Mouse (Mus musculus) myocyte (in vitro differentiated cells): ENCODE data around the gene Eea1. TPM values are rescaled to one million over a fixed set of nuclear protein-coding genes. Genes with fewer than 3 reads are reported as not detected.
A peak's percentile ranks its signal among the peaks of the same experiment; 100 is the strongest.

Experiments used
- H3K27me3 ChIP-seq: one replicate; pipeline ENCODE4 v1.6.1; 2011; ENCODE audit not compliant: control insufficient read depth, insufficient read depth, insufficient read length
- H3K36me3 ChIP-seq: one replicate; pipeline ENCODE4 v1.6.1; 2011; ENCODE audit not compliant: control insufficient read depth, insufficient read depth
- H3K4me2 ChIP-seq: one replicate; pipeline ENCODE4 v1.6.1; 2011; ENCODE audit warnings: low read depth, control low read depth
- H3K4me3 ChIP-seq: one replicate; pipeline ENCODE4 v1.5.1; 2011; ENCODE audit warnings: mild to moderate bottlenecking, control low read depth, moderate library complexity
- H3K79me2 ChIP-seq: one replicate; pipeline ENCODE4 v1.6.1; 2011; ENCODE audit not compliant: control insufficient read depth, insufficient read depth
- H3ac ChIP-seq: one replicate; pipeline ENCODE4 v1.6.1; 2011; ENCODE audit not compliant: control insufficient read depth, insufficient read length
- CEBPB ChIP-seq: IDR thresholded peaks from 2 replicates; pipeline ENCODE4 v1.6.1; 2011; ENCODE audit warnings: mild to moderate bottlenecking, moderate library complexity; ENCODE audit not compliant: poor library complexity, insufficient read depth, severe bottlenecking
- E2F4 ChIP-seq: IDR thresholded peaks from one replicate; pipeline ENCODE4 v1.6.1; 2011; ENCODE audit warnings: mild to moderate bottlenecking, control low read depth, moderate library complexity; ENCODE audit not compliant: insufficient read depth
- MAX ChIP-seq: IDR thresholded peaks from one replicate; pipeline ENCODE4 v1.6.1; 2011; ENCODE audit warnings: low read depth, mild to moderate bottlenecking, control low read depth
- MYOD1 ChIP-seq, 3 experiments: IDR thresholded peaks; one replicate each; pipeline ENCODE4 v1.6.1; 2011; ENCODE audit warnings: control low read depth in 2 of 3, low read depth in 2 of 3, mild to moderate bottlenecking in 2 of 3, moderate library complexity in 1 of 3; ENCODE audit not compliant: insufficient read length in 2 of 3, control insufficient read depth in 1 of 3
- MYOG ChIP-seq, 3 experiments: IDR thresholded peaks; one replicate each; pipeline ENCODE4 v1.6.1; 2011; ENCODE audit warnings: control low read depth in 2 of 3, low read depth in 2 of 3, mild to moderate bottlenecking in 2 of 3; ENCODE audit not compliant: insufficient read length in 2 of 3, control insufficient read depth in 1 of 3, insufficient read depth in 1 of 3
- POLR2A ChIP-seq: IDR thresholded peaks from one replicate; pipeline ENCODE4 v1.6.1; 2011; ENCODE audit warnings: low read depth, mild to moderate bottlenecking, control low read depth, moderate library complexity; ENCODE audit not compliant: insufficient read length
- POLR2AphosphoS2 ChIP-seq: IDR thresholded peaks from one replicate; pipeline ENCODE4 v1.6.1; 2011; ENCODE audit warnings: low read depth, control low read depth; ENCODE audit not compliant: insufficient read length
- REST ChIP-seq: IDR thresholded peaks from one replicate; pipeline ENCODE4 v1.6.1; 2011; ENCODE audit warnings: mild to moderate bottlenecking, control low read depth, moderate library complexity; ENCODE audit not compliant: insufficient read depth, insufficient read length
- SRF ChIP-seq: IDR thresholded peaks from one replicate; pipeline ENCODE4 v1.6.1; 2011; ENCODE audit warnings: low read depth; ENCODE audit not compliant: control insufficient read depth, insufficient read length
- TCF12 ChIP-seq: IDR thresholded peaks from one replicate; pipeline ENCODE4 v1.6.1; 2011; ENCODE audit warnings: mild to moderate bottlenecking, control low read depth; ENCODE audit not compliant: poor library complexity, insufficient read depth, severe bottlenecking
- TCF3 ChIP-seq: IDR thresholded peaks from one replicate; pipeline ENCODE4 v1.6.1; 2011; ENCODE audit warnings: low read depth, control low read depth; ENCODE audit not compliant: insufficient read length
- USF1 ChIP-seq: IDR thresholded peaks from one replicate; pipeline ENCODE4 v1.6.1; 2011; ENCODE audit warnings: low read depth, mild to moderate bottlenecking, control low read depth, moderate library complexity
- polyA plus RNA-seq: library from polyadenylated mRNA; unstranded; fragments of >200 nt; fragmentation: generic; extraction: Trizol; gene quantifications from one replicate; pipeline ENCODE4 v1.2.1, GENCODE M21; 2012; ENCODE audit warnings: missing spikeins

The Eea1 gene
- polyA plus RNA-seq, 1 experiment = 6.9 TPM

GRCm38 (mm10) chr10:95969694-95970093 lies 29.2 kb downstream of the Eea1 start:
- H3ac ChIP-seq = no peak overlapping the region
- H3K36me3 ChIP-seq = peaks cover 5% of the 10 kb centered on the region
- H3K4me3 ChIP-seq = no peak overlapping the region
- H3K27me3 ChIP-seq = no peaks in the 10 kb centered on the region
- TF ChIP-seq SRF = no peak
- TF ChIP-seq USF1 = no peak
- no peak for TF ChIP-seq TCF3
- TF ChIP-seq MYOG (IDR thresholded peaks at IDR 0.05; ENCODE audit: control insufficient read depth in 1 of 3, insufficient read depth in 1 of 3, insufficient read length in 2 of 3, low read depth in 2 of 3) = no peak
- H3K4me2 ChIP-seq = no peak overlapping the region
- H3K79me2 ChIP-seq = peaks cover 79% of the 10 kb centered on the region

- Histone ChIP-seq H3K79me2 (peaks cover 68% of the 10 kb centered on the region), H3K4me2 (peak overlapping the region; percentile 57), H3K27me3 (no peaks in the 10 kb centered on the region), H3K4me3 (no peak overlapping the region), H3K36me3 (peaks cover 12% of the 10 kb centered on the region), H3ac (no peak overlapping the region)
- TF ChIP-seq MAX = no peak
- no peak for TF ChIP-seq SRF
- TF ChIP-seq POLR2A = no peak
- no peak for TF ChIP-seq MYOD1 (IDR thresholded peaks at IDR 0.05; ENCODE audit: control insufficient read depth in 1 of 3, insufficient read length in 2 of 3, low read depth in 2 of 3)
- no peak for TF ChIP-seq MYOG (IDR thresholded peaks at IDR 0.05; ENCODE audit: control insufficient read depth in 1 of 3, insufficient read depth in 1 of 3, insufficient read length in 2 of 3, low read depth in 2 of 3)
- no peak for TF ChIP-seq TCF12
- no peak for TF ChIP-seq TCF3
- TF ChIP-seq USF1 = no peak
These were observed 30.3 kb downstream of the Eea1 start for GRCm38 (mm10) chr10:95970744-95971212.

GRCm38 (mm10) chr10:95971341-95971740 lies 30.9 kb downstream of the Eea1 start:
- TF ChIP-seq E2F4 = no peak
- no peak for TF ChIP-seq TCF3
- no peak for TF ChIP-seq POLR2A
- no peak for TF ChIP-seq USF1
- no peak for TF ChIP-seq TCF12
- TF ChIP-seq SRF = no peak
- TF ChIP-seq MAX = no peak
- TF ChIP-seq POLR2AphosphoS2 = no peak
- no peak for TF ChIP-seq CEBPB
- no peak for TF ChIP-seq MYOD1 (IDR thresholded peaks at IDR 0.05; ENCODE audit: control insufficient read depth in 1 of 3, insufficient read length in 2 of 3, low read depth in 2 of 3)
- TF ChIP-seq MYOG (IDR thresholded peaks at IDR 0.05; ENCODE audit: control insufficient read depth in 1 of 3, insufficient read depth in 1 of 3, insufficient read length in 2 of 3, low read depth in 2 of 3) = no peak
- TF ChIP-seq REST = no peak
- H3K27me3 ChIP-seq = no peaks in the 10 kb centered on the region
- H3ac ChIP-seq = no peak overlapping the region
- peaks cover 62% of the 10 kb centered on the region for H3K79me2 ChIP-seq
- H3K4me2 ChIP-seq = peak overlapping the region; percentile 57
- H3K36me3 ChIP-seq = peaks cover 17% of the 10 kb centered on the region
- H3K4me3 ChIP-seq = no peak overlapping the region

- no peak overlapping the region for H3ac ChIP-seq
- TF ChIP-seq E2F4 = no peak
- TF ChIP-seq REST = no peak
- TF ChIP-seq TCF12 = no peak
- TF ChIP-seq SRF = no peak
- no peak for TF ChIP-seq MYOG (IDR thresholded peaks at IDR 0.05; ENCODE audit: control insufficient read depth in 1 of 3, insufficient read depth in 1 of 3, insufficient read length in 2 of 3, low read depth in 2 of 3)
- peaks cover 56% of the 10 kb centered on the region for H3K79me2 ChIP-seq
- no peak overlapping the region for H3K4me3 ChIP-seq
- H3K4me2 ChIP-seq = no peak overlapping the region
- no peaks in the 10 kb centered on the region for H3K27me3 ChIP-seq
- peaks cover 23% of the 10 kb centered on the region for H3K36me3 ChIP-seq
These were observed 31.5 kb downstream of the Eea1 start for GRCm38 (mm10) chr10:95971942-95972341.

- Histone ChIP-seq H3ac (no peak overlapping the region), H3K79me2 (peaks cover 31% of the 10 kb centered on the region), H3K4me2 (no peak overlapping the region), H3K4me3 (no peak overlapping the region), H3K27me3 (no peaks in the 10 kb centered on the region), H3K36me3 (peaks cover 31% of the 10 kb centered on the region)
- TF ChIP-seq TCF3 (no peak), MYOD1 (IDR thresholded peaks at IDR 0.05; ENCODE audit: control insufficient read depth in 1 of 3, insufficient read length in 2 of 3, low read depth in 2 of 3) (no peak), MYOG (IDR thresholded peaks at IDR 0.05; ENCODE audit: control insufficient read depth in 1 of 3, insufficient read depth in 1 of 3, insufficient read length in 2 of 3, low read depth in 2 of 3) (no peak), USF1 (no peak), REST (no peak), CEBPB (no peak), E2F4 (no peak), TCF12 (no peak), POLR2AphosphoS2 (no peak), SRF (no peak), POLR2A (no peak), MAX (no peak)
These were observed 34.0 kb downstream of the Eea1 start for GRCm38 (mm10) chr10:95974462-95974861.
